Mouse (Mus musculus): ENCODE measurements around the gene Acad11. TPM values are rescaled to one million over a fixed set of nuclear protein-coding genes. Genes with fewer than 3 reads are reported as not detected.

Acad11 gene
- polyA plus RNA-seq, 1 experiment from 2014 or later: 25.2 TPM

- H3K9me3 ChIP-seq (replicated peaks): no peaks in the 10 kb centered on the region
- 72% methylated on average over 7 of the region's 7 CpGs for WGBS (ENCODE audit: insufficient replicate concordance)
- no peak overlapping the region for H3K4me2 ChIP-seq
- H3K27ac ChIP-seq (replicated peaks): no peak overlapping the region
- no peaks in the 10 kb centered on the region for H3K27me3 ChIP-seq
- H3K36me3 ChIP-seq (replicated peaks): peaks cover 31% of the 10 kb centered on the region
- H3K4me3 ChIP-seq (replicated peaks): no peak overlapping the region
- no peak overlapping the region for H3K9ac ChIP-seq
- no peak for ATAC-seq (ENCODE audit: insufficient read depth)
- H3K4me1 ChIP-seq (replicated peaks): no peaks in the 10 kb centered on the region
Observed at GRCm38 (mm10) chr9:104148969-104149368, 85.8 kb downstream of the Acad11 start.

GRCm38 (mm10) chr9:104152121-104152520 lies 88.9 kb downstream of the Acad11 start:
- H3K9me3 ChIP-seq (replicated peaks): no peaks in the 10 kb centered on the region
- WGBS (ENCODE audit: insufficient replicate concordance): 78% methylated on average over 7 of the region's 7 CpGs
- H3K27ac ChIP-seq (replicated peaks): no peak overlapping the region
- peaks cover 57% of the 10 kb centered on the region for H3K36me3 ChIP-seq (replicated peaks)
- no peaks in the 10 kb centered on the region for H3K4me1 ChIP-seq (replicated peaks)
- no peak overlapping the region for H3K9ac ChIP-seq
- no peak overlapping the region for H3K4me2 ChIP-seq
- no peak overlapping the region for H3K4me3 ChIP-seq (replicated peaks)
- no peak for ATAC-seq (ENCODE audit: insufficient read depth)
- no peaks in the 10 kb centered on the region for H3K27me3 ChIP-seq

GRCm38 (mm10) chr9:104155100-104155715 lies 92.0 kb downstream of the Acad11 start:
- Histone ChIP-seq H3K36me3 (replicated peaks) (peaks cover 77% of the 10 kb centered on the region), H3K4me2 (no peak overlapping the region), H3K27me3 (no peaks in the 10 kb centered on the region), H3K27ac (replicated peaks) (no peak overlapping the region), H3K4me1 (replicated peaks) (no peaks in the 10 kb centered on the region), H3K4me3 (replicated peaks) (no peak overlapping the region), H3K9me3 (replicated peaks) (no peaks in the 10 kb centered on the region), H3K9ac (no peak overlapping the region)
- ATAC-seq (ENCODE audit: insufficient read depth): no peak
- WGBS (ENCODE audit: insufficient replicate concordance): 77% methylated on average over 14 of the region's 14 CpGs

- no peaks in the 10 kb centered on the region for H3K4me1 ChIP-seq (replicated peaks)
- no peaks in the 10 kb centered on the region for H3K27me3 ChIP-seq
- WGBS (ENCODE audit: insufficient replicate concordance): 82% methylated on average over 8 of the region's 8 CpGs
- H3K27ac ChIP-seq (replicated peaks): no peak overlapping the region
- no peak overlapping the region for H3K4me2 ChIP-seq
- no peaks in the 10 kb centered on the region for H3K9me3 ChIP-seq (replicated peaks)
- no peak overlapping the region for H3K4me3 ChIP-seq (replicated peaks)
- H3K36me3 ChIP-seq (replicated peaks): peaks cover 80% of the 10 kb centered on the region
- no peak overlapping the region for H3K9ac ChIP-seq
- no peak for ATAC-seq (ENCODE audit: insufficient read depth)
Observed at GRCm38 (mm10) chr9:104156506-104156905, 93.3 kb downstream of the Acad11 start.

- Histone ChIP-seq H3K4me1 (replicated peaks) (no peaks in the 10 kb centered on the region), H3K9ac (no peak overlapping the region), H3K27ac (replicated peaks) (no peak overlapping the region), H3K9me3 (replicated peaks) (no peaks in the 10 kb centered on the region), H3K4me3 (replicated peaks) (no peak overlapping the region), H3K27me3 (no peaks in the 10 kb centered on the region), H3K4me2 (no peak overlapping the region), H3K36me3 (replicated peaks) (peaks cover 80% of the 10 kb centered on the region)
- WGBS (ENCODE audit: insufficient replicate concordance): 84% methylated on average over 7 of the region's 7 CpGs
- ATAC-seq (ENCODE audit: insufficient read depth): no peak
Observed at GRCm38 (mm10) chr9:104157291-104157690, 94.1 kb downstream of the Acad11 start.

GRCm38 (mm10) chr9:104161117-104161516 lies 97.9 kb downstream of the Acad11 start:
- 61% methylated on average over 7 of the region's 7 CpGs for WGBS (ENCODE audit: insufficient replicate concordance)
- H3K36me3 ChIP-seq (replicated peaks): peaks cover 79% of the 10 kb centered on the region
- no peak overlapping the region for H3K9ac ChIP-seq
- no peak overlapping the region for H3K4me2 ChIP-seq
- ATAC-seq (ENCODE audit: insufficient read depth): peak; percentile 90
- no peaks in the 10 kb centered on the region for H3K9me3 ChIP-seq (replicated peaks)
- H3K4me3 ChIP-seq (replicated peaks): no peak overlapping the region
- H3K27ac ChIP-seq (replicated peaks): peak overlapping the region; percentile 45; the same call in 1 of the 2 replicates
- no peaks in the 10 kb centered on the region for H3K27me3 ChIP-seq
- H3K4me1 ChIP-seq (replicated peaks): no peaks in the 10 kb centered on the region

GRCm38 (mm10) chr9:104164194-104164593 lies 101.0 kb downstream of the Acad11 start:
- Histone ChIP-seq H3K4me2 (no peak overlapping the region), H3K9me3 (replicated peaks) (no peaks in the 10 kb centered on the region), H3K27ac (replicated peaks) (no peak overlapping the region), H3K9ac (no peak overlapping the region), H3K27me3 (no peaks in the 10 kb centered on the region), H3K4me3 (replicated peaks) (no peak overlapping the region), H3K36me3 (replicated peaks) (peaks cover 78% of the 10 kb centered on the region), H3K4me1 (replicated peaks) (no peaks in the 10 kb centered on the region)
- ATAC-seq (ENCODE audit: insufficient read depth): no peak
- 81% methylated on average over 5 of the region's 5 CpGs for WGBS (ENCODE audit: insufficient replicate concordance)

GRCm38 (mm10) chr9:104165926-104166325 lies 102.7 kb downstream of the Acad11 start:
- 83% methylated on average over 5 of the region's 5 CpGs for WGBS (ENCODE audit: insufficient replicate concordance)
- H3K36me3 ChIP-seq (replicated peaks): peaks cover 71% of the 10 kb centered on the region
- H3K9me3 ChIP-seq (replicated peaks): no peaks in the 10 kb centered on the region
- H3K9ac ChIP-seq: no peak overlapping the region
- H3K4me2 ChIP-seq: no peak overlapping the region
- H3K4me3 ChIP-seq (replicated peaks): no peak overlapping the region
- H3K27ac ChIP-seq (replicated peaks): no peak overlapping the region
- no peaks in the 10 kb centered on the region for H3K27me3 ChIP-seq
- no peaks in the 10 kb centered on the region for H3K4me1 ChIP-seq (replicated peaks)
- no peak for ATAC-seq (ENCODE audit: insufficient read depth)

GRCm38 (mm10) chr9:104169986-104170385 lies 106.8 kb downstream of the Acad11 start:
- H3K9ac ChIP-seq: no peak overlapping the region
- no peak overlapping the region for H3K27ac ChIP-seq (replicated peaks)
- no peak for ATAC-seq (ENCODE audit: insufficient read depth)

GRCm38 (mm10) chr9:104171651-104172050 lies 108.5 kb downstream of the Acad11 start:
- Histone ChIP-seq H3K27ac (replicated peaks) (no peak overlapping the region), H3K4me2 (no peak overlapping the region), H3K9me3 (replicated peaks) (no peaks in the 10 kb centered on the region), H3K36me3 (replicated peaks) (peaks cover 62% of the 10 kb centered on the region), H3K27me3 (no peaks in the 10 kb centered on the region), H3K4me3 (replicated peaks) (no peak overlapping the region), H3K9ac (no peak overlapping the region), H3K4me1 (replicated peaks) (no peaks in the 10 kb centered on the region)
- no peak for ATAC-seq (ENCODE audit: insufficient read depth)
- 79% methylated on average over 6 of the region's 6 CpGs for WGBS (ENCODE audit: insufficient replicate concordance)

More at GRCm38 (mm10) chr9:104169986-104170385, 106.8 kb downstream of the Acad11 start:
- no peak overlapping the region for H3K4me3 ChIP-seq (replicated peaks)
- no peaks in the 10 kb centered on the region for H3K9me3 ChIP-seq (replicated peaks)
- 84% methylated on average over 10 of the region's 10 CpGs for WGBS (ENCODE audit: insufficient replicate concordance)
- no peaks in the 10 kb centered on the region for H3K27me3 ChIP-seq
- H3K4me1 ChIP-seq (replicated peaks): no peaks in the 10 kb centered on the region
- peaks cover 57% of the 10 kb centered on the region for H3K36me3 ChIP-seq (replicated peaks)
- no peak overlapping the region for H3K4me2 ChIP-seq

- no peak overlapping the region for H3K4me2 ChIP-seq
- no peak overlapping the region for H3K4me3 ChIP-seq (replicated peaks)
- no peak overlapping the region for H3K27ac ChIP-seq (replicated peaks)
- no peaks in the 10 kb centered on the region for H3K27me3 ChIP-seq
- H3K4me1 ChIP-seq (replicated peaks): no peaks in the 10 kb centered on the region
- no peak overlapping the region for H3K9ac ChIP-seq
- 80% methylated on average over 6 of the region's 6 CpGs for WGBS (ENCODE audit: insufficient replicate concordance)
- no peaks in the 10 kb centered on the region for H3K9me3 ChIP-seq (replicated peaks)
- peaks cover 61% of the 10 kb centered on the region for H3K36me3 ChIP-seq (replicated peaks)
- ATAC-seq (ENCODE audit: insufficient read depth): no peak
Observed at GRCm38 (mm10) chr9:104172342-104172741, 109.2 kb downstream of the Acad11 start.
